Mouse (Mus musculus) heart, embryonic 15.5 days (tissue): ENCODE results near the gene Gm28539. TPM values are rescaled to one million over a fixed set of nuclear protein-coding genes. Genes with fewer than 3 reads are reported as not detected.
"Not testable (repeated sequence)": the region's sequence is repeated elsewhere in the genome, so short reads cannot be mapped to it uniquely, and the experiment has no call there.

ENCODE experiments used
- ATAC-seq: fragments of 200-750 bp; cut with Nextera tagmentation; replicated peaks from 2 replicates; pipeline ENCODE4 v1.8.0; 2017; ENCODE audit warnings: low read depth, moderate TSS enrichment; ENCODE audit not compliant: insufficient number of reproducible peaks, insufficient read depth, low FRiP score
- H3K27ac ChIP-seq: fragments of 300-500 bp; sonication (generic); 2 replicates; pipeline ENCODE4 v1.5.1; 2015; ENCODE audit warnings: mild to moderate bottlenecking, inconsistent platforms
- H3K27me3 ChIP-seq: fragments of 300-500 bp; sonication (generic); 2 replicates; pipeline ENCODE4 v1.6.1; 2015; ENCODE audit warnings: inconsistent platforms
- H3K36me3 ChIP-seq: fragments of 300-500 bp; sonication (generic); 2 replicates; pipeline ENCODE4 v1.6.1; 2015; ENCODE audit warnings: mild to moderate bottlenecking, inconsistent platforms
- H3K4me1 ChIP-seq: fragments of 300-500 bp; sonication (generic); replicated peaks from 2 replicates; pipeline ENCODE4 v1.6.1; 2015; ENCODE audit warnings: inconsistent platforms
- H3K4me2 ChIP-seq: fragments of 300-500 bp; sonication (generic); 2 replicates; pipeline ENCODE4 v1.6.1; 2015; ENCODE audit warnings: inconsistent platforms, mild to moderate bottlenecking, moderate library complexity
- H3K4me3 ChIP-seq: fragments of 300-500 bp; sonication (generic); 2 replicates; pipeline ENCODE4 v1.5.1; 2015; ENCODE audit warnings: mild to moderate bottlenecking, inconsistent platforms
- H3K9ac ChIP-seq: fragments of 300-500 bp; sonication (generic); 2 replicates; pipeline ENCODE4 v1.6.1; 2015; ENCODE audit warnings: mild to moderate bottlenecking, inconsistent platforms
- H3K9me3 ChIP-seq: fragments of 300-500 bp; sonication (generic); replicated peaks from 2 replicates; pipeline ENCODE4 v1.6.1; 2016; ENCODE audit warnings: inconsistent platforms
- WGBS: fragments of 180-500 bp; shearing (Covaris S2); methylation state at CpG from one replicate; pipeline ENCODE4 v1.1.7; 2015; ENCODE audit warnings: mixed read lengths; 5-methylcytosine and 5-hydroxymethylcytosine counted together
- polyA plus RNA-seq: library from polyadenylated mRNA; unstranded; fragments of >200 nt; fragmentation: Nextera tagmentation; extraction: Ambion mirVana; gene quantifications from 2 replicates; pipeline ENCODE4 v1.2.1, GENCODE M21; 2015

Gene Gm28539
- polyA plus RNA-seq, 1 experiment from 2014 or later, result not detected

- ATAC-seq, result 0 out of 2 replicates have a peak, but pooled peaks have one; percentile 27
- Histone ChIP-seq H3K27ac (peak overlapping the region; percentile 48), H3K9ac (no peak overlapping the region), H3K36me3 (peaks cover 17% of the 10 kb centered on the region; the same call in 1 of the 2 replicates), H3K4me3 (no peak overlapping the region), H3K9me3 (no peaks in the 10 kb centered on the region), H3K27me3 (no peaks in the 10 kb centered on the region), H3K4me1 (peaks cover 24% of the 10 kb centered on the region), H3K4me2 (no peak overlapping the region)
- WGBS, result 23% methylated on average over 3 of the region's 3 CpGs
These were observed 134.5 kb downstream of the Gm28539 start for GRCm38 (mm10) chr16:18970837-18971236.

GRCm38 (mm10) chr16:18975665-18976064 lies 139.3 kb downstream of the Gm28539 start:
- not testable (repeated sequence) for H3K4me3 ChIP-seq, ATAC-seq, H3K27me3 ChIP-seq, H3K9me3 ChIP-seq, H3K36me3 ChIP-seq, H3K9ac ChIP-seq, H3K27ac ChIP-seq, H3K4me2 ChIP-seq
- peaks cover 11% of the 10 kb centered on the region for H3K4me1 ChIP-seq
- WGBS, result 78% methylated on average over 23 of the region's 23 CpGs

GRCm38 (mm10) chr16:18976315-18976714 lies 139.9 kb downstream of the Gm28539 start:
- Histone ChIP-seq H3K4me3 (0 out of 2 replicates have a peak overlapping the region, but pooled peaks have one; percentile 8), H3K4me1 (peaks cover 5% of the 10 kb centered on the region), H3K4me2 (peak overlapping the region; percentile 25)

GRCm38 (mm10) chr16:18986381-18986780 lies 150.0 kb downstream of the Gm28539 start:
- no peak overlapping the region for H3K9ac ChIP-seq
- 80% methylated on average over 3 of the region's 3 CpGs for WGBS
- no peaks in the 10 kb centered on the region for H3K9me3 ChIP-seq
- ATAC-seq, result no peak
- no peaks in the 10 kb centered on the region for H3K36me3 ChIP-seq
- H3K4me3 ChIP-seq, result no peak overlapping the region
- no peaks in the 10 kb centered on the region for H3K27me3 ChIP-seq
- H3K4me2 ChIP-seq, result no peak overlapping the region
- no peaks in the 10 kb centered on the region for H3K4me1 ChIP-seq
- no peak overlapping the region for H3K27ac ChIP-seq

More at GRCm38 (mm10) chr16:18976315-18976714, 139.9 kb downstream of the Gm28539 start:
- 0 out of 2 replicates have a peak, but pooled peaks have one; percentile 2 for ATAC-seq
- H3K9me3 ChIP-seq, result no peaks in the 10 kb centered on the region
- H3K9ac ChIP-seq, result no peak overlapping the region
- no peak overlapping the region for H3K27ac ChIP-seq
- WGBS, result 73% methylated on average over 22 of the region's 23 CpGs
- H3K36me3 ChIP-seq, result no peaks in the 10 kb centered on the region
- no peaks in the 10 kb centered on the region for H3K27me3 ChIP-seq

GRCm38 (mm10) chr16:18986860-18987259 lies 150.5 kb downstream of the Gm28539 start:
- no peak overlapping the region for H3K4me2 ChIP-seq
- no peak overlapping the region for H3K27ac ChIP-seq
- H3K9ac ChIP-seq, result no peak overlapping the region
- no peak overlapping the region for H3K4me3 ChIP-seq
- H3K27me3 ChIP-seq, result no peaks in the 10 kb centered on the region
- no peaks in the 10 kb centered on the region for H3K9me3 ChIP-seq
- WGBS, result 88% methylated on average over 5 of the region's 5 CpGs
- H3K4me1 ChIP-seq, result no peaks in the 10 kb centered on the region
- ATAC-seq, result no peak
- no peaks in the 10 kb centered on the region for H3K36me3 ChIP-seq

GRCm38 (mm10) chr16:19002610-19003389 lies 166.4 kb downstream of the Gm28539 start:
- H3K27me3 ChIP-seq, H3K4me3 ChIP-seq, H3K9ac ChIP-seq, H3K4me1 ChIP-seq, H3K9me3 ChIP-seq, ATAC-seq, H3K36me3 ChIP-seq, H3K4me2 ChIP-seq, H3K27ac ChIP-seq: not testable (repeated sequence)
- WGBS, result 39% methylated on average over 2 of the region's 2 CpGs

- H3K9me3 ChIP-seq, result no peaks in the 10 kb centered on the region
- H3K4me1 ChIP-seq, result no peaks in the 10 kb centered on the region
- no peak overlapping the region for H3K4me3 ChIP-seq
- H3K36me3 ChIP-seq, result no peaks in the 10 kb centered on the region
- no peak overlapping the region for H3K9ac ChIP-seq
- no peak overlapping the region for H3K27ac ChIP-seq
- 85% methylated on average over 1 of the region's 1 CpGs for WGBS
- no peaks in the 10 kb centered on the region for H3K27me3 ChIP-seq
- no peak overlapping the region for H3K4me2 ChIP-seq
- ATAC-seq, result no peak
These were observed 167.4 kb downstream of the Gm28539 start for GRCm38 (mm10) chr16:19003757-19004156.

- no peak overlapping the region for H3K27ac ChIP-seq
- no peaks in the 10 kb centered on the region for H3K27me3 ChIP-seq
- no peaks in the 10 kb centered on the region for H3K36me3 ChIP-seq
- H3K4me3 ChIP-seq, result no peak overlapping the region
- no peak for ATAC-seq
- H3K9ac ChIP-seq, result no peak overlapping the region
- H3K4me2 ChIP-seq, result no peak overlapping the region
- no peaks in the 10 kb centered on the region for H3K4me1 ChIP-seq
- H3K9me3 ChIP-seq, result no peaks in the 10 kb centered on the region
- WGBS, result 60% methylated on average over 3 of the region's 3 CpGs
These were observed 168.9 kb downstream of the Gm28539 start for GRCm38 (mm10) chr16:19005298-19005697.

Other genes starting within 250 kb of the Gm28539 start
- 0.66 and 1.5 TPM in 2 replicates for gene Tbx1, start 245.9 kb upstream of the Gm28539 start, polyA plus RNA-seq
- gene Gp1bb, start 214.2 kb upstream of the Gm28539 start, polyA plus RNA-seq, result 3.7 and 3.8 TPM in 2 replicates
- 0.94 and 1.4 TPM in 2 replicates for gene Gm49601, start 210.2 kb upstream of the Gm28539 start, polyA plus RNA-seq
- 8.1 and 14.8 TPM in 2 replicates for gene Sept5, start 206.6 kb upstream of the Gm28539 start, polyA plus RNA-seq
- 25.6 and 32.8 TPM in 2 replicates for gene Cldn5, start 59.7 kb upstream of the Gm28539 start, polyA plus RNA-seq
- 62.2 and 69.6 TPM in 2 replicates for gene Ufd1, start 24.8 kb upstream of the Gm28539 start, polyA plus RNA-seq
- gene Cdc45, start 24.6 kb upstream of the Gm28539 start, polyA plus RNA-seq, result 27.9 and 37.6 TPM in 2 replicates
- 32.0 and 36.3 TPM in 2 replicates for gene 2510002D24Rik, start within 50 bp of the Gm28539 start, polyA plus RNA-seq
- 84.6 and 89.3 TPM in 2 replicates for gene Mrpl40, start 40.3 kb downstream of the Gm28539 start, polyA plus RNA-seq
- gene Hira, start 40.5 kb downstream of the Gm28539 start, polyA plus RNA-seq, result 9.5 TPM in 2 replicates